Mouse (Mus musculus): ENCODE results near the gene Foxc2.

Gene Foxc2

GRCm38 (mm10) chr8:121118634-121119420 is 2.9 kb downstream of the Foxc2 start:
- no peak for DNase-seq (ENCODE audit: extremely low read depth, low read depth, low spot score)

GRCm38 (mm10) chr8:121119635-121120455 is 3.9 kb downstream of the Foxc2 start:
- no peak for DNase-seq (ENCODE audit: extremely low read depth, low read depth, low spot score)

- DNase-seq (ENCODE audit: extremely low read depth, low read depth, low spot score), result no peak
Measured at GRCm38 (mm10) chr8:121120456-121121419, 4.8 kb downstream of the Foxc2 start.

GRCm38 (mm10) chr8:121121704-121122103 is 5.7 kb downstream of the Foxc2 start:
- DNase-seq (ENCODE audit: extremely low read depth, low read depth, low spot score), result no peak

GRCm38 (mm10) chr8:121122368-121122767 is 6.4 kb downstream of the Foxc2 start:
- DNase-seq (ENCODE audit: extremely low read depth, low read depth, low spot score), result no peak

- DNase-seq (ENCODE audit: extremely low read depth, low read depth, low spot score), result no peak
Measured at GRCm38 (mm10) chr8:121123113-121123512, 7.1 kb downstream of the Foxc2 start.

- no peak for DNase-seq (ENCODE audit: extremely low read depth, low read depth, low spot score)
Measured at GRCm38 (mm10) chr8:121124547-121125239, 8.7 kb downstream of the Foxc2 start.

GRCm38 (mm10) chr8:121125311-121125876 is 9.4 kb downstream of the Foxc2 start:
- DNase-seq (ENCODE audit: extremely low read depth, low read depth, low spot score), result no peak

GRCm38 (mm10) chr8:121126191-121126590 is 10.2 kb downstream of the Foxc2 start:
- no peak for DNase-seq (ENCODE audit: extremely low read depth, low read depth, low spot score)

GRCm38 (mm10) chr8:121126694-121127093 is 10.7 kb downstream of the Foxc2 start:
- no peak for DNase-seq (ENCODE audit: extremely low read depth, low read depth, low spot score)

GRCm38 (mm10) chr8:121127291-121127701 is 11.3 kb downstream of the Foxc2 start:
- DNase-seq (ENCODE audit: extremely low read depth, low read depth, low spot score), result no peak

GRCm38 (mm10) chr8:121127756-121128375 is 11.9 kb downstream of the Foxc2 start, which contains the start of gene Foxl1:
Gene Foxl1 (plus strand): TSS chr8:121127940.
- DNase-seq (ENCODE audit: extremely low read depth, low read depth, low spot score), result no peak

GRCm38 (mm10) chr8:121128531-121129264 is 12.7 kb downstream of the Foxc2 start:
- DNase-seq (ENCODE audit: extremely low read depth, low read depth, low spot score), result no peak

- no peak for DNase-seq (ENCODE audit: extremely low read depth, low read depth, low spot score)
Measured at GRCm38 (mm10) chr8:121129265-121129940, 13.4 kb downstream of the Foxc2 start.

GRCm38 (mm10) chr8:121130522-121130921 is 14.6 kb downstream of the Foxc2 start:
- DNase-seq (ENCODE audit: extremely low read depth, low read depth, low spot score), result no peak

- DNase-seq (ENCODE audit: extremely low read depth, low read depth, low spot score), result no peak
Measured at GRCm38 (mm10) chr8:121132961-121133513, 17.1 kb downstream of the Foxc2 start.

GRCm38 (mm10) chr8:121134102-121134501 is 18.1 kb downstream of the Foxc2 start:
- DNase-seq (ENCODE audit: extremely low read depth, low read depth, low spot score), result no peak

- DNase-seq (ENCODE audit: extremely low read depth, low read depth, low spot score), result no peak
Measured at GRCm38 (mm10) chr8:121134512-121134911, 18.5 kb downstream of the Foxc2 start.
